In genomic region chr1:90159927-90160326, GRCm38 (mm10) we compare ENCODE assay signal across 14 mouse cellular contexts. TPM values are rescaled to one million over a fixed set of nuclear protein-coding genes. Genes with fewer than 3 reads are reported as not detected.
A peak's percentile ranks its signal among the peaks of the same experiment; 100 is the strongest.
DNase-seq lines count a peak whose midpoint lies in the region; ATAC-seq lines count a peak whose summit lies in the region.
"Had no signal": no experiment of that assay in that cellular context is flagged by ENCODE, and none has a peak within 500 bp of the region (broad histone marks: within the 10 kb centered on the region; RNA-seq: fewer than 3 reads in every experiment).

No protein-coding gene starts in this region.

- no peaks in the 10 kb centered on the region for H3K9me3 ChIP-seq in forebrain, embryonic 11.5 days (ENCODE audit: control insufficient read depth, low read length)
- no peaks in the 10 kb centered on the region for H3K9me3 ChIP-seq in forebrain, embryonic 16.5 days (ENCODE audit: control insufficient read depth, low read length)
- no peaks in the 10 kb centered on the region for H3K9me3 ChIP-seq in kidney, embryonic 16.5 days (ENCODE audit: low read length)
- H3K9me3 ChIP-seq in kidney, embryonic 14.5 days (ENCODE audit: control insufficient read depth, low read length), result no peaks in the 10 kb centered on the region
- H3K9me3 ChIP-seq: forebrain, embryonic 12.5 days; midbrain, embryonic 15.5 days had no signal

- H3K4me3 ChIP-seq in forebrain, embryonic 11.5 days (ENCODE audit: low read depth, low read length), result no peak overlapping the region
- H3K4me3 ChIP-seq in forebrain, embryonic 16.5 days (replicated peaks; ENCODE audit: low read length), result no peak overlapping the region
- no peak overlapping the region for H3K4me3 ChIP-seq in kidney, embryonic 16.5 days (ENCODE audit: low read length)
- no peak overlapping the region for H3K4me3 ChIP-seq in kidney, embryonic 14.5 days (ENCODE audit: low read length)
- H3K4me3 ChIP-seq: forebrain, embryonic 12.5 days; midbrain, embryonic 15.5 days had no signal

- H3K9ac ChIP-seq in forebrain, embryonic 11.5 days (ENCODE audit: low read length), result no peak overlapping the region
- H3K9ac ChIP-seq in forebrain, embryonic 16.5 days (replicated peaks; ENCODE audit: low read depth, low read length), result no peak overlapping the region
- no peak overlapping the region for H3K9ac ChIP-seq in kidney, embryonic 16.5 days (replicated peaks; ENCODE audit: low read length)
- no peak overlapping the region for H3K9ac ChIP-seq in kidney, embryonic 14.5 days (ENCODE audit: low read depth, low read length)
- H3K9ac ChIP-seq: forebrain, embryonic 12.5 days; midbrain, embryonic 15.5 days had no signal

- DNase-seq in forebrain, embryonic 11.5 days (ENCODE audit: low spot score), result peak; percentile 56
- DNase-seq in ovary, postnatal 36 days (ENCODE audit: low spot score), result peak; percentile 17
- DNase-seq in ovary, adult 18-20 months (ENCODE audit: low spot score), result no peak
- DNase-seq in testis, postnatal 10 days (ENCODE audit: low spot score), result peak; percentile 58
- DNase-seq: cerebellum, postnatal 36 days had no signal

- H3K36me3 ChIP-seq in forebrain, embryonic 11.5 days (ENCODE audit: control insufficient read depth, insufficient read depth, low read length), result no peaks in the 10 kb centered on the region
- H3K36me3 ChIP-seq in forebrain, embryonic 16.5 days (ENCODE audit: control insufficient read depth, insufficient read depth), result no peaks in the 10 kb centered on the region
- H3K36me3 ChIP-seq in kidney, embryonic 16.5 days (ENCODE audit: insufficient read depth, low read length), result no peaks in the 10 kb centered on the region
- no peaks in the 10 kb centered on the region for H3K36me3 ChIP-seq in kidney, embryonic 14.5 days (ENCODE audit: control insufficient read depth, insufficient read depth, low read length)
- H3K36me3 ChIP-seq: forebrain, embryonic 12.5 days; midbrain, embryonic 15.5 days had no signal

- H3K27ac ChIP-seq in forebrain, embryonic 11.5 days (ENCODE audit: low read depth, low read length), result no peak overlapping the region
- no peak overlapping the region for H3K27ac ChIP-seq in forebrain, embryonic 16.5 days (ENCODE audit: low read length)
- no peak overlapping the region for H3K27ac ChIP-seq in kidney, embryonic 16.5 days (ENCODE audit: low read length)
- H3K27ac ChIP-seq in kidney, embryonic 14.5 days (ENCODE audit: low read depth, low read length), result no peak overlapping the region
- H3K27ac ChIP-seq: forebrain, embryonic 12.5 days; midbrain, embryonic 15.5 days had no signal

- peaks cover 3% of the 10 kb centered on the region; the same call in 1 of the 2 replicates for H3K4me1 ChIP-seq in forebrain, embryonic 11.5 days (replicated peaks; ENCODE audit: control insufficient read depth, insufficient read depth, low read length)
- H3K4me1 ChIP-seq in forebrain, embryonic 16.5 days (replicated peaks; ENCODE audit: control insufficient read depth, insufficient read depth, low read length), result peaks cover 7% of the 10 kb centered on the region
- peaks cover 38% of the 10 kb centered on the region for H3K4me1 ChIP-seq in kidney, embryonic 16.5 days (ENCODE audit: insufficient read depth, low read length)
- H3K4me1 ChIP-seq in kidney, embryonic 14.5 days (ENCODE audit: control insufficient read depth, insufficient read depth, low read length), result peaks cover 18% of the 10 kb centered on the region
- H3K4me1 ChIP-seq: midbrain, embryonic 15.5 days had no signal

- H3K4me2 ChIP-seq in forebrain, embryonic 11.5 days (ENCODE audit: low read depth, low read length, severe bottlenecking), result no peak overlapping the region
- no peak overlapping the region for H3K4me2 ChIP-seq in forebrain, embryonic 16.5 days (ENCODE audit: low read length)
- H3K4me2 ChIP-seq in kidney, embryonic 16.5 days (replicated peaks; ENCODE audit: low read depth, low read length), result 0 out of 2 replicates have a peak overlapping the region, but pooled peaks have one; percentile 11
- no peak overlapping the region; the same call in 1 of the 2 replicates for H3K4me2 ChIP-seq in kidney, embryonic 14.5 days (replicated peaks; ENCODE audit: low read depth, low read length)
- H3K4me2 ChIP-seq: forebrain, embryonic 12.5 days; midbrain, embryonic 15.5 days had no signal

- ATAC-seq in forebrain, embryonic 11.5 days (replicated peaks; ENCODE audit: low FRiP score), result no peak
- ATAC-seq in forebrain, embryonic 16.5 days, result no peak
- ATAC-seq in kidney, embryonic 16.5 days (ENCODE audit: low FRiP score, low TSS enrichment), result no peak
- ATAC-seq in kidney, embryonic 14.5 days (ENCODE audit: low FRiP score, low TSS enrichment), result no peak
- no peak for ATAC-seq in megakaryocyte progenitor cell, adult 5-6 weeks (replicated peaks; ENCODE audit: poor library complexity)
- ATAC-seq: midbrain, embryonic 15.5 days had no signal

- WGBS in forebrain, embryonic 11.5 days, result 37% methylated on average over 13 of the region's 13 CpGs
- WGBS in forebrain, embryonic 16.5 days, result 36% methylated on average over 13 of the region's 13 CpGs
- 38% methylated on average over 13 of the region's 13 CpGs for WGBS in kidney, embryonic 16.5 days
- 35% methylated on average over 13 of the region's 13 CpGs for WGBS in kidney, embryonic 14.5 days

- no peaks in the 10 kb centered on the region for H3K27me3 ChIP-seq in forebrain, embryonic 11.5 days (ENCODE audit: control insufficient read depth, insufficient read depth, low read length)
- no peaks in the 10 kb centered on the region for H3K27me3 ChIP-seq in forebrain, embryonic 16.5 days (replicated peaks; ENCODE audit: control insufficient read depth, insufficient read depth, low read length)
- no peaks in the 10 kb centered on the region for H3K27me3 ChIP-seq in kidney, embryonic 16.5 days (ENCODE audit: insufficient read depth, low read length)
- no peaks in the 10 kb centered on the region for H3K27me3 ChIP-seq in kidney, embryonic 14.5 days (ENCODE audit: control insufficient read depth, insufficient read depth, low read length)
- H3K27me3 ChIP-seq: forebrain, embryonic 12.5 days; midbrain, embryonic 15.5 days had no signal

RNA-seq across cellular contexts. Expression of gene Iqca, which starts 6.7 kb away (rescaled TPM):
- 0.29 and 0.36 TPM in 2 replicates for polyA plus RNA-seq in forebrain, embryonic 11.5 days (2014; fragmentation: Nextera tagmentation; extraction: Ambion mirVana)
- 0.45 and 0.67 TPM in 2 replicates for polyA plus RNA-seq in forebrain, embryonic 16.5 days (2015; fragmentation: Nextera tagmentation; extraction: Ambion mirVana)
- polyA plus RNA-seq in kidney, embryonic 16.5 days (2015; fragmentation: Nextera tagmentation; extraction: Ambion mirVana), result 0.34 and 0.39 TPM in 2 replicates
- polyA plus RNA-seq in kidney, embryonic 14.5 days (2014; fragmentation: Nextera tagmentation; extraction: Ambion mirVana), result 0.27 and 0.31 TPM in 2 replicates
- total RNA-seq in megakaryocyte progenitor cell, adult 5-6 weeks (2015), result not detected in 2 replicates
- total RNA-seq in megakaryocyte progenitor cell, adult 5-6 weeks (2017), result not detected in 2 replicates
- total RNA-seq: hematopoietic stem cell, adult 5-6 weeks; liver, adult 2 months had no signal
- polyA plus RNA-seq: liver, adult 2 months; stomach, embryonic 16.5 days had no signal

RNA-seq across cellular contexts. Expression of gene Ackr3, which starts 43.9 kb away (rescaled TPM):
- polyA plus RNA-seq in forebrain, embryonic 11.5 days (2014; fragmentation: Nextera tagmentation; extraction: Ambion mirVana), result 31.2 and 31.9 TPM in 2 replicates
- polyA plus RNA-seq in forebrain, embryonic 16.5 days (2015; fragmentation: Nextera tagmentation; extraction: Ambion mirVana), result 20.3 and 26.1 TPM in 2 replicates
- 51.8 and 54.0 TPM in 2 replicates for polyA plus RNA-seq in kidney, embryonic 16.5 days (2015; fragmentation: Nextera tagmentation; extraction: Ambion mirVana)
- 50.5 and 56.4 TPM in 2 replicates for polyA plus RNA-seq in kidney, embryonic 14.5 days (2014; fragmentation: Nextera tagmentation; extraction: Ambion mirVana)
- total RNA-seq in megakaryocyte progenitor cell, adult 5-6 weeks (2015), result not detected in 2 replicates
- not detected in 2 replicates for total RNA-seq in megakaryocyte progenitor cell, adult 5-6 weeks (2017)
